Mouse (Mus musculus) midbrain, embryonic 10.5 days (tissue): ENCODE data around the gene Dchs2. TPM values are rescaled to one million over a fixed set of nuclear protein-coding genes. Genes with fewer than 3 reads are reported as not detected.

Source experiments
- DNase-seq: peaks from one replicate; pipeline ENCODE4 v3.0.0-alpha.2; 2017; ENCODE audit warnings: low spot score
- H3K27ac ChIP-seq: fragments of 300-500 bp; sonication (generic); replicated peaks from 2 replicates; pipeline ENCODE4 v1.5.1; 2016; ENCODE audit warnings: mild to moderate bottlenecking
- H3K27me3 ChIP-seq: fragments of 300-500 bp; sonication (generic); 2 replicates; pipeline ENCODE4 v1.6.1; 2016; ENCODE audit warnings: low read depth, mild to moderate bottlenecking; ENCODE audit not compliant: poor library complexity, severe bottlenecking
- H3K36me3 ChIP-seq: fragments of 300-500 bp; sonication (generic); 2 replicates; pipeline ENCODE4 v1.6.1; 2016; ENCODE audit warnings: mild to moderate bottlenecking, moderate library complexity
- H3K4me1 ChIP-seq: fragments of 300-500 bp; sonication (generic); 2 replicates; pipeline ENCODE4 v1.6.1; 2016
- H3K4me3 ChIP-seq: fragments of 300-500 bp; sonication (generic); 2 replicates; pipeline ENCODE4 v1.5.1; 2016; ENCODE audit warnings: mild to moderate bottlenecking, moderate library complexity
- H3K9me3 ChIP-seq: fragments of 300-500 bp; sonication (generic); replicated peaks from 2 replicates; pipeline ENCODE4 v1.6.1; 2016; ENCODE audit warnings: mild to moderate bottlenecking
- WGBS: fragments of 180-500 bp; shearing (Covaris S2); methylation state at CpG from one replicate; pipeline ENCODE4 v1.1.7; 2016; 5-methylcytosine and 5-hydroxymethylcytosine counted together
- polyA plus RNA-seq: library from polyadenylated mRNA; unstranded; fragments of >200 nt; fragmentation: Nextera tagmentation; extraction: Ambion mirVana; gene quantifications from 2 replicates; pipeline ENCODE4 v1.2.1, GENCODE M21; 2016

Gene Dchs2
- polyA plus RNA-seq, 1 experiment from 2014 or later: 0.15 TPM

- no peaks in the 10 kb centered on the region for H3K9me3 ChIP-seq
- 46% methylated on average over 19 of the region's 19 CpGs for WGBS
- peaks cover 4% of the 10 kb centered on the region; the same call in 1 of the 2 replicates for H3K4me1 ChIP-seq
- no peak overlapping the region for H3K27ac ChIP-seq
- H3K36me3 ChIP-seq: no peaks in the 10 kb centered on the region
- DNase-seq: peak; percentile 58
- H3K4me3 ChIP-seq: no peak overlapping the region
- H3K27me3 ChIP-seq: no peaks in the 10 kb centered on the region
These were observed 146.0 kb downstream of the Dchs2 start for GRCm38 (mm10) chr3:83273555-83274244.

- no peak overlapping the region for H3K27ac ChIP-seq
- no peak overlapping the region for H3K4me3 ChIP-seq
- 76% methylated on average over 5 of the region's 5 CpGs for WGBS
- DNase-seq: no peak
- no peaks in the 10 kb centered on the region for H3K36me3 ChIP-seq
- H3K27me3 ChIP-seq: no peaks in the 10 kb centered on the region
- H3K9me3 ChIP-seq: no peaks in the 10 kb centered on the region
- H3K4me1 ChIP-seq: peaks cover 4% of the 10 kb centered on the region; the same call in 1 of the 2 replicates
These were observed 148.0 kb downstream of the Dchs2 start for GRCm38 (mm10) chr3:83275703-83276102.

DNA sequence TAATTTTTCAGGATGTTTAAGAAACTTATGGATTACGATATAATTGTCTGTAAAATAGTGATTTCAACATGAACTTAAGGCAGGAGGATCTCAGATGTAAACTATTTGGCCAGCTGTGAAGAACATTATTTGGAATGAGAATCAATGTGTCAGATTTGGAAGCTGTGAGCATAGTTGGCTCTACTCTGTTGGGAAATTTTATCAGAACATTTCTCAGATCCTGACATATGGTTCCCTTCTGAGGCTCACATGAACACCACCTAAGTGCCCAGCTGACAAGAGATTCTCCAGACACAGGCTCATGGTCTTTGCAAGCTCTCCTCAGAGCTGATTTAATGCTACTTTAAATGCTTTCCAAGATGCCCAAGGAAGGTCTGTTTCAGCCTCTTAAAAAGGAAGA is 156.1 kb downstream of the Dchs2 start:
- Histone ChIP-seq H3K27ac (no peak overlapping the region), H3K4me3 (no peak overlapping the region), H3K9me3 (no peaks in the 10 kb centered on the region), H3K4me1 (peaks cover 4% of the 10 kb centered on the region; the same call in 1 of the 2 replicates), H3K36me3 (no peaks in the 10 kb centered on the region), H3K27me3 (peaks cover 5% of the 10 kb centered on the region; the same call in 1 of the 2 replicates)
- 74% methylated on average over 1 of the region's 1 CpGs for whole genome bisulfite sequencing
- DNase-seq: no peak

DNA sequence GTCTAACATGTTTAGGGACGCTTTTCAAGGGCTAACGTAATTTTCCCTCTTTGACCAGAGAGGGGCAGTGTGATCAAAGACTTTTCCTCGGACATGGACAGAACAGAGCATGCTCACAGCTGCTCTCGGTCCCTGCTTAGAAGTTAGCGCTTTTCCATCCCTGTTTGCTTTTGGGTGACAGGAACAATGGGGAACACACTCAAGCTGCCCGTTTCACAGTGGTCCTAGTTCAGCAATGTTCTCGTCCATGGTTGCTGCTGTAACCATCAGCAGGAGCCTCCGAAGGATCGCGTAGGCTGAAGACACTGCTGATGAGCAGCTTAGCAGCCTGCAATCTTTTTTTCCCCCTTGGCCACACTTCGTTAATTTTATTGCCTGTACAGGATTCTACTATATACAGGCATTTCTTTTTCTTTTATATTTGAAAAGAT is 159.2 kb downstream of the Dchs2 start:
- H3K4me1 ChIP-seq: peaks cover 4% of the 10 kb centered on the region; the same call in 1 of the 2 replicates
- peak overlapping the region; percentile 85 for H3K27ac ChIP-seq
- peak overlapping the region; percentile 55 for H3K4me3 ChIP-seq
- H3K36me3 ChIP-seq: no peaks in the 10 kb centered on the region
- no peaks in the 10 kb centered on the region for H3K9me3 ChIP-seq
- peaks cover 5% of the 10 kb centered on the region; the same call in 1 of the 2 replicates for H3K27me3 ChIP-seq
- 9% methylated on average over 11 of the region's 11 CpGs for WGBS
- DNase-seq: peak; percentile 71

DNA sequence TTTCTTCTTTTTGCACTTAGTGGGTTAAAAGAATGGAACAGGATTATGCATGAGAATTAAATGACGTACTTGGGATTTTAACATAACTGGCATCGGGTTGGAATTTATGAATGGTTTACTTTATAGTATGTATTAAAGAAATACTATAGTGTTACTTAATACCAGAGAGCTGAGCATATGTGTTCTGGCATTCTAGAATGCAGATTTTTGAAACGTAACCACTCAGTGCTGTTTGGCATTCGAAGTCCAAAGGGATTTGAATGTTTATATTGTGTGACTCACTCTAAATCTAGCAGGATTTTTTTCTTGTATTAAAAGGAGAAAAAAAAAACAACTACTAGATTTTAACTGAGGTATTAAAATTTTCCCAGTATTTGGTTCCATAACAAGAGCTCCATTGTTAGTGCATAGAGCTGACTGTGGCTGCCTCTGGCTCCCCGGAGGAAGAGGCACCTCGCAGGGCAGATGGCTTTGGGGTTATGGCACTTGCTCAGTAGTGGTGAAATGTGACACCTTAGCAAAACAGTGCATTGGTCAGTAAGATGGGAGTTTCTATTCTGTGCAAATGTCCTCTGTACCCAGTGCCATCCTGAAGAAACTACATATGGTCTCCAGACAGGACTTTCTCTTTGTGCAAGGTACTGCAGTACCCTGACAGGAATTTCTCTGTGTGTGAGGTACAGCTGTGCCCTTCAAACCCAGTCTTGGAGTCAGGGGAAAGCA is 160.5 kb downstream of the Dchs2 start:
- 77% methylated on average over 6 of the region's 6 CpGs for WGBS
- H3K4me3 ChIP-seq: no peak overlapping the region
- peaks cover 5% of the 10 kb centered on the region; the same call in 1 of the 2 replicates for H3K27me3 ChIP-seq
- no peak overlapping the region for H3K27ac ChIP-seq
- no peak for DNase-seq
- no peaks in the 10 kb centered on the region for H3K9me3 ChIP-seq
- peaks cover 4% of the 10 kb centered on the region; the same call in 1 of the 2 replicates for H3K4me1 ChIP-seq
- H3K36me3 ChIP-seq: no peaks in the 10 kb centered on the region

DNA sequence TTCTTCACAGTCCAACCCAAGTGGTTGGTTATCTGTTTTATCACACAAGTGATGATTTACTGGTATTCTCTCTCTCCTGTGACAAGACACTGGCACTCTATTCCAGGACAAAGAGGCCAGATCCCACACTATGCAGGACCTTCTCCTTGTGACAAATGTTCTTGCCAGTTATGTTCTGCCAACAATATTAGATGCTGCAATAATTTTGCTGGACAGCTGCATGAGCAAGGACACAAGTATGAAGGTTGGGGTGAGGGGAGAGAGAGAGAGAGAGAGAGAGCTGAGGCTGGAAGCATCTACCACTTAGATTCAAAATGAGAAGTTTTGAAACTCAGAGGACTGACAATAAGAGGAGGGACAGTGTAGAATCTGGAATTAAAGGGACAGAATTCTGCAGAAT is 162.7 kb downstream of the Dchs2 start:
- H3K27ac ChIP-seq: no peak overlapping the region
- H3K9me3 ChIP-seq: no peaks in the 10 kb centered on the region
- H3K27me3 ChIP-seq: peaks cover 5% of the 10 kb centered on the region; the same call in 1 of the 2 replicates
- no peaks in the 10 kb centered on the region for H3K36me3 ChIP-seq
- no peak overlapping the region for H3K4me3 ChIP-seq
- no peak for DNase-seq
- peaks cover 4% of the 10 kb centered on the region; the same call in 1 of the 2 replicates for H3K4me1 ChIP-seq

DNA sequence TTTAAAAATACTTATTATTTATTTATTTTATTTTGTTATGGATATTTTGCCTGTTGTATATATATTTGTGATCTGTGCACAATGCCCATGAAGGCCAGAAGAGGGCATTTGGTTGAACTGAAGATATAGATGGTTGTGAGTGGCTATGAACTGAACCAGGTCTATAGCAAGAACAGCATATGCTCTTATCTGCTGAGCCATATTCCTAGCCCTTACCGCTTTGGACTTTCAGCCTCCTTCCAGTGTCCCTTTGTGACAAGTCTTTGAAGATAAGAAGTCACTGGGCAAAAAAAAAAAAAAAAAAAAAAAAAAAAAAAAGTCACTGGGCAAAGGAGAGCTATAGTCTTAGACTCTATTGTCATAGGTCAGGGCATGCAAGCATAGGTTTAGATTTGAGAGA is 163.2 kb downstream of the Dchs2 start:
- 86% methylated on average over 1 of the region's 1 CpGs for WGBS
- Histone ChIP-seq H3K27ac (no peak overlapping the region), H3K4me3 (no peak overlapping the region), H3K36me3 (no peaks in the 10 kb centered on the region), H3K4me1 (peaks cover 4% of the 10 kb centered on the region; the same call in 1 of the 2 replicates), H3K9me3 (no peaks in the 10 kb centered on the region), H3K27me3 (peaks cover 3% of the 10 kb centered on the region; the same call in 1 of the 2 replicates)
- DNase-seq: no peak

DNA sequence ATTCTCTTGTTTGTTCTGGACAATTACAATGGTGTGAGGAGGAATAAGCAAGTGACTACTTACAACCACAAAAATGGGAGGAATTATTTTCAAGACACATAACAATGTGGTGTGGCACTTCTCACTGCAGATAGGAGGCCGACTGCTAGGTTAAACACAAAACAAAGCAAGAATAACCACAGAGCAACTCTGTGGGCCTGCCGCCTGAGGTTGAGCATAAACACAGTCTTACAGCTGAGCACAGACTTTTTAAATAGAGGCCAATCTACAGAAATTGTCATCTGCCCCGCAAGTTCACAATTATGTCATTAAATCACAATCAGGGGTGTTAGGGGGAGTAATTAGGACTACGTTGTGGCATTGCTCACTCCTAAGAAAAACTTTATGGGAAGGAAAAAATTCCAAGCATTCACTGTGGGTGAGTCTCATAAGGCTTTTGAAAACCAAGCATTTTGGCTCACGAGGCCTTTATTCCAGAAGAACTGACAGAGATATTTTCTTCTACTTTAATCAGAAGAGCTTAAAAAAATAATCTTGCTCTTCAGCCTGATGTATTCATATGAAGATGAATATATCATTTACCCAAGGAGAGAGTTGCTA is 172.1 kb downstream of the Dchs2 start:
- DNase-seq: no peak
- Histone ChIP-seq H3K27ac (no peak overlapping the region), H3K4me1 (no peaks in the 10 kb centered on the region), H3K36me3 (no peaks in the 10 kb centered on the region), H3K9me3 (no peaks in the 10 kb centered on the region), H3K4me3 (no peak overlapping the region), H3K27me3 (no peaks in the 10 kb centered on the region)
- 79% methylated on average over 5 of the region's 5 CpGs for WGBS

- H3K27ac ChIP-seq: no peak overlapping the region
- WGBS: 72% methylated on average over 5 of the region's 5 CpGs
- H3K36me3 ChIP-seq: no peaks in the 10 kb centered on the region
- no peaks in the 10 kb centered on the region for H3K4me1 ChIP-seq
- peak; percentile 24 for DNase-seq
- no peak overlapping the region for H3K4me3 ChIP-seq
- H3K9me3 ChIP-seq: no peaks in the 10 kb centered on the region
- H3K27me3 ChIP-seq: no peaks in the 10 kb centered on the region
These were observed 176.1 kb downstream of the Dchs2 start for GRCm38 (mm10) chr3:83303876-83304275.

DNA sequence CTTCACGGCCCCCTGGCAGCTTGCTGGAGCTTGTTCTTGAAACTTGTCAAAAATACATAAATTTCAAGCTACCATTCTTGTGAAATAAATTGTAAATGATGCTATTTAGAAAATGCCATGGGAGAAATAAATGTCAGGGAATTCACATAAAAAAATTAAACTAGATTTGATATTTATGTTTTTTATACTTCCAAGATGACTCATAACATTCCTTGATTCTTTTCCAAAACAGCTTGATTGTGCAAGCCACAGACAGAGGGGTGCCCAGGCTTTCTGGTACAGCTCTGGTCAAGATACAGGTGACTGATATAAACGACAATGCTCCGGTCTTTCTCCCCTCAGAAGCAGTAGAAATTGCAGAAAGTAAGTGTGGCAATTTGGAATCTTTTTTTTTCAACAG is 218.2 kb downstream of the Dchs2 start:
- no peak for DNase-seq
- no peaks in the 10 kb centered on the region for H3K9me3 ChIP-seq
- 92% methylated on average over 3 of the region's 3 CpGs for WGBS
- no peaks in the 10 kb centered on the region for H3K27me3 ChIP-seq
- H3K4me3 ChIP-seq: no peak overlapping the region
- no peaks in the 10 kb centered on the region for H3K36me3 ChIP-seq
- no peak overlapping the region for H3K27ac ChIP-seq
- no peaks in the 10 kb centered on the region for H3K4me1 ChIP-seq

DNA sequence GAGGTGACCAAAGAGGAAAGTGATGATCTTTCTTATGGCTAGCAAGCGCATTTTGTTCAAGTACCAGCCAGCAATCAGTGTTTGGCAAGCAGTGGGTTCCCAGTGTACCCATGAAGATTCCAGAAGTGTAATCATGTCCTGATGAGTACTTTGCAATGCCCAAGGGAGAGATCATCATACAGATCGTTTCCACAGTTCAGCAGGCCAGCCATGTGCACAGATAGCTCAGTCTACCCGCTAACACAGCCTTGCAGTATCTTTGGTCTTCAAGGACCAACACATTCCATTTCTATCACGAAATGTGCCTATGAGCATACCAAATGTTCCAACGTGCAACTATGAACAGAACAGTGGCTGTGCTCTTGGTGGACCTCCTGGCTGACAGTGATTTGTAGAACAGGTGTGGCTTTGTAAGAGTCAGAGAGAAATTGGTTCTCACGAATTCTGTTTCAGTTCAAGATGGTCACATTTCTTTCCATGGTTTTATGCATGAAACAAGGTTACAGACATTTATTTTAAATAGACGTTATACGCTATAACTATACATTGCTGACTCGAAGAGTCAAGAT is 240.8 kb downstream of the Dchs2 start:
- H3K9me3 ChIP-seq: no peaks in the 10 kb centered on the region
- 91% methylated on average over 9 of the region's 9 CpGs for WGBS
- DNase-seq: no peak
- no peaks in the 10 kb centered on the region for H3K36me3 ChIP-seq
- no peaks in the 10 kb centered on the region for H3K27me3 ChIP-seq
- 0 out of 2 replicates have a peak, but pooled peaks cover 3% of the 10 kb centered on the region for H3K4me1 ChIP-seq
- H3K4me3 ChIP-seq: no peak overlapping the region
- no peak overlapping the region for H3K27ac ChIP-seq

GRCm38 (mm10) chr3:83369871-83370270 is 242.1 kb downstream of the Dchs2 start:
- 0 out of 2 replicates have a peak, but pooled peaks cover 3% of the 10 kb centered on the region for H3K4me1 ChIP-seq
- no peak overlapping the region for H3K4me3 ChIP-seq
- no peak for DNase-seq
- H3K27ac ChIP-seq: no peak overlapping the region
- H3K27me3 ChIP-seq: no peaks in the 10 kb centered on the region
- WGBS: 85% methylated on average over 2 of the region's 2 CpGs
- no peaks in the 10 kb centered on the region for H3K9me3 ChIP-seq
- no peaks in the 10 kb centered on the region for H3K36me3 ChIP-seq
